In genomic region chr4:100987187-100987586, GRCm38 (mm10) we compare ENCODE assay signal across 27 mouse cellular contexts. TPM values are rescaled to one million over a fixed set of nuclear protein-coding genes. Genes with fewer than 3 reads are reported as not detected.
DNase-seq lines count a peak whose midpoint lies in the region; ATAC-seq and TF ChIP-seq lines count a peak whose summit lies in the region.
"Had no signal": no experiment of that assay in that cellular context is flagged by ENCODE, and none has a peak within 500 bp of the region (broad histone marks: within the 10 kb centered on the region; RNA-seq: fewer than 3 reads in every experiment).

No protein-coding gene starts in this region.

- H3K36me3 ChIP-seq in hindbrain, postnatal 0 days (ENCODE audit: insufficient read depth, low read length): peaks cover 7% of the 10 kb centered on the region; the same call in 1 of the 2 replicates
- peaks cover 49% of the 10 kb centered on the region for H3K36me3 ChIP-seq in hindbrain, embryonic 12.5 days
- H3K36me3 ChIP-seq in liver, postnatal 0 days (replicated peaks; ENCODE audit: insufficient read depth, low read length): no peaks in the 10 kb centered on the region
- H3K36me3 ChIP-seq in liver, embryonic 12.5 days: no peaks in the 10 kb centered on the region
- H3K36me3 ChIP-seq: forebrain, embryonic 15.5 days; liver, embryonic 13.5 days had no signal

- TF ChIP-seq CTCF in hindbrain, postnatal 0 days (IDR thresholded peaks at IDR 0.05; ENCODE audit: low read depth): peak; percentile 23; the same call in 1 of the 2 replicates
- TF ChIP-seq CTCF in liver, postnatal 0 days (IDR thresholded peaks at IDR 0.05; ENCODE audit: low read depth): peak; percentile 30
- 0 out of 2 replicates have a peak, but pooled peaks have one; percentile 12 for TF ChIP-seq CTCF in cortical plate, adult 2 months (IDR thresholded peaks at IDR 0.05; ENCODE audit: extremely low read depth, insufficient read depth, low read length)

- no peak overlapping the region for H3K9ac ChIP-seq in hindbrain, postnatal 0 days (replicated peaks; ENCODE audit: low read length)
- no peak overlapping the region for H3K9ac ChIP-seq in hindbrain, embryonic 12.5 days
- no peak overlapping the region for H3K9ac ChIP-seq in liver, postnatal 0 days (replicated peaks)
- no peak overlapping the region for H3K9ac ChIP-seq in liver, embryonic 12.5 days
- H3K9ac ChIP-seq: forebrain, embryonic 15.5 days; hindbrain, embryonic 14.5 days; liver, embryonic 13.5 days had no signal

- H3K27ac ChIP-seq in hindbrain, postnatal 0 days: no peak overlapping the region
- H3K27ac ChIP-seq in hindbrain, embryonic 12.5 days: no peak overlapping the region
- H3K27ac ChIP-seq in liver, postnatal 0 days (ENCODE audit: low read depth): no peak overlapping the region
- H3K27ac ChIP-seq in liver, embryonic 12.5 days: no peak overlapping the region
- no peak overlapping the region for H3K27ac ChIP-seq in cortical plate, adult 2 months (ENCODE audit: insufficient read depth, low read length)
- H3K27ac ChIP-seq: embryonic facial prominence, embryonic 10.5 days; forebrain, embryonic 15.5 days; hindbrain, embryonic 14.5 days; liver, embryonic 13.5 days had no signal

- WGBS in hindbrain, postnatal 0 days: 80% methylated on average over 1 of the region's 1 CpGs
- 86% methylated on average over 1 of the region's 1 CpGs for WGBS in hindbrain, embryonic 12.5 days
- WGBS in liver, postnatal 0 days (ENCODE audit: insufficient replicate concordance): 67% methylated on average over 1 of the region's 1 CpGs
- WGBS in liver, embryonic 12.5 days (ENCODE audit: insufficient replicate concordance): 69% methylated on average over 1 of the region's 1 CpGs

- no peak for ATAC-seq in hindbrain, postnatal 0 days
- no peak for ATAC-seq in hindbrain, embryonic 12.5 days (ENCODE audit: low FRiP score)
- ATAC-seq in liver, postnatal 0 days: no peak
- ATAC-seq in liver, embryonic 12.5 days: no peak
- ATAC-seq: forebrain, embryonic 15.5 days had no signal

- H3K27me3 ChIP-seq in hindbrain, postnatal 0 days (ENCODE audit: insufficient read depth, low read length): no peaks in the 10 kb centered on the region
- no peaks in the 10 kb centered on the region for H3K27me3 ChIP-seq in hindbrain, embryonic 12.5 days
- H3K27me3 ChIP-seq in liver, postnatal 0 days (ENCODE audit: insufficient read depth, low read length): no peaks in the 10 kb centered on the region
- H3K27me3 ChIP-seq in liver, embryonic 12.5 days (replicated peaks): no peaks in the 10 kb centered on the region
- H3K27me3 ChIP-seq: forebrain, embryonic 15.5 days; liver, embryonic 13.5 days had no signal

- no peaks in the 10 kb centered on the region for H3K9me3 ChIP-seq in hindbrain, postnatal 0 days (ENCODE audit: low read length)
- no peaks in the 10 kb centered on the region for H3K9me3 ChIP-seq in hindbrain, embryonic 12.5 days (replicated peaks)
- no peaks in the 10 kb centered on the region for H3K9me3 ChIP-seq in liver, postnatal 0 days (ENCODE audit: low read length)
- no peaks in the 10 kb centered on the region for H3K9me3 ChIP-seq in liver, embryonic 12.5 days (replicated peaks)
- H3K9me3 ChIP-seq: embryonic facial prominence, embryonic 10.5 days; forebrain, embryonic 15.5 days; liver, embryonic 13.5 days had no signal

- H3K4me1 ChIP-seq in hindbrain, postnatal 0 days (ENCODE audit: insufficient read depth, low read length): no peaks in the 10 kb centered on the region
- peaks cover 14% of the 10 kb centered on the region for H3K4me1 ChIP-seq in hindbrain, embryonic 12.5 days
- no peaks in the 10 kb centered on the region for H3K4me1 ChIP-seq in liver, postnatal 0 days (ENCODE audit: insufficient read depth)
- peaks cover 22% of the 10 kb centered on the region for H3K4me1 ChIP-seq in liver, embryonic 12.5 days
- no peaks in the 10 kb centered on the region for H3K4me1 ChIP-seq in cortical plate, adult 2 months (ENCODE audit: control insufficient read depth, insufficient read depth, low read length)

- H3K4me3 ChIP-seq in hindbrain, postnatal 0 days (ENCODE audit: low read length): no peak overlapping the region
- no peak overlapping the region for H3K4me3 ChIP-seq in hindbrain, embryonic 12.5 days
- H3K4me3 ChIP-seq in liver, postnatal 0 days (ENCODE audit: low read depth, low read length): no peak overlapping the region
- no peak overlapping the region for H3K4me3 ChIP-seq in liver, embryonic 12.5 days
- H3K4me3 ChIP-seq in cortical plate, adult 2 months (ENCODE audit: insufficient read depth, low read length): no peak overlapping the region
- H3K4me3 ChIP-seq: embryonic facial prominence, embryonic 10.5 days; erythroblast, embryonic 14.5 days; forebrain, embryonic 15.5 days; liver, embryonic 13.5 days had no signal

- TF ChIP-seq EP300 in liver, postnatal 0 days (IDR thresholded peaks at IDR 0.05; ENCODE audit: low read depth): no peak

- H3K4me2 ChIP-seq in hindbrain, postnatal 0 days (ENCODE audit: low read depth, low read length): no peak overlapping the region
- no peak overlapping the region for H3K4me2 ChIP-seq in hindbrain, embryonic 12.5 days (replicated peaks)
- no peak overlapping the region for H3K4me2 ChIP-seq in liver, postnatal 0 days (ENCODE audit: low read depth, low read length)
- H3K4me2 ChIP-seq in liver, embryonic 12.5 days: no peak overlapping the region
- H3K4me2 ChIP-seq: forebrain, embryonic 15.5 days; hindbrain, embryonic 14.5 days; liver, embryonic 13.5 days had no signal

- DNase-seq in hindbrain, postnatal 0 days (ENCODE audit: low spot score): no peak
- no peak for DNase-seq in liver, postnatal 0 days
- DNase-seq in ES-CJ7 (ENCODE audit: low read depth, low spot score): peak; percentile 14
- no peak for DNase-seq in ovary, postnatal 10 days (ENCODE audit: low spot score)
- DNase-seq: adrenal gland, postnatal 10 days; cerebellum, adult 11 months; cerebellum, postnatal 14 days; heart, adult 18-20 months; kidney, adult 11 months; liver, embryonic 13.5 days; right cerebral cortex, postnatal 14 days; thymus, postnatal 14 days had no signal

- no peak for TF ChIP-seq POLR2A in cortical plate, adult 2 months (IDR thresholded peaks at IDR 0.05; ENCODE audit: extremely low read depth, insufficient read depth, low read length)

RNA-seq across cellular contexts. Expression of gene Gm10577, which starts 33.3 kb away (rescaled TPM):
- total RNA-seq in hindbrain, postnatal 0 days (2014; rRNA removed): not detected in 2 replicates
- not detected in 2 replicates for polyA plus RNA-seq in hindbrain, postnatal 0 days (2015; fragmentation: Nextera tagmentation; extraction: Ambion mirVana)
- not detected in 2 replicates for polyA plus RNA-seq in hindbrain, embryonic 12.5 days (2016; fragmentation: Nextera tagmentation; extraction: Ambion mirVana)
- polyA plus RNA-seq in liver, postnatal 0 days (2015; fragmentation: Nextera tagmentation; extraction: Ambion mirVana): not detected in 2 replicates
- not detected in 2 replicates for polyA plus RNA-seq in liver, embryonic 12.5 days (2016; fragmentation: Nextera tagmentation; extraction: Ambion mirVana)
- not detected in 2 replicates for polyA plus RNA-seq in cortical plate, adult 2 months (2012; rRNA removed)
- total RNA-seq: adrenal gland, postnatal 10 days; gastrocnemius, adult 18-20 months; heart, adult 18-20 months; layer of hippocampus, postnatal 14 days; left cerebral cortex, postnatal 36 days; megakaryocyte progenitor cell, adult 5-6 weeks; MEL had no signal
- polyA plus RNA-seq: brain, embryonic 14.5 days; embryonic facial prominence, embryonic 10.5 days; erythroblast, embryonic 14.5 days; forebrain, embryonic 15.5 days; heart, embryonic 16.5 days; hindbrain, embryonic 14.5 days; liver, embryonic 13.5 days; midbrain, embryonic 16.5 days had no signal
